Mouse (Mus musculus) cerebral cortex, adult 2 months (tissue): ENCODE data around the gene Ptges.

ENCODE experiments used
- WGBS: fragments of 180-500 bp; shearing (Covaris S2); methylation state at CpG from one replicate; pipeline ENCODE4 v1.1.7; 2018; 5-methylcytosine and 5-hydroxymethylcytosine counted together

Gene Ptges

DNA sequence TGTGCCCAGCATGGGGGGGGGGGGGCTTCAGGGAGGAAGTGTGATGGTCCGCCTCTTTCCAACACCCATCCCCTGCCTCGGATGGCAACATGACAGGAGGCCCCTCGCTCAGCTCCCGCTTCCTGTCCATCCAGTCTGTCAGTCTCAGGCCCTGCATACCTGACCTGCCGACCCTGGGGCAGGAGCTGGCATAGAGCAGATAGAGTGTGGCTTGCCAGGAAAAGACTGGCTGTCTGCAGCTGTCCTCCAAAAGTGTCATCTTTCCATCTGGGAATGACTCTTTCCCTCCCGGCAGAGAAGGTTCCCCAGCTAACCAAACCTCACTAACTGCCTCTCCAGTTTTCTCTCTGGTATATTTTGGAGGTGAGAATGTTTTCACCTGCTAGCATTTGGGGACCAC lies 79.1 kb downstream of the Ptges start:
- WGBS, result 68% methylated on average over 6 of the region's 6 CpGs

DNA sequence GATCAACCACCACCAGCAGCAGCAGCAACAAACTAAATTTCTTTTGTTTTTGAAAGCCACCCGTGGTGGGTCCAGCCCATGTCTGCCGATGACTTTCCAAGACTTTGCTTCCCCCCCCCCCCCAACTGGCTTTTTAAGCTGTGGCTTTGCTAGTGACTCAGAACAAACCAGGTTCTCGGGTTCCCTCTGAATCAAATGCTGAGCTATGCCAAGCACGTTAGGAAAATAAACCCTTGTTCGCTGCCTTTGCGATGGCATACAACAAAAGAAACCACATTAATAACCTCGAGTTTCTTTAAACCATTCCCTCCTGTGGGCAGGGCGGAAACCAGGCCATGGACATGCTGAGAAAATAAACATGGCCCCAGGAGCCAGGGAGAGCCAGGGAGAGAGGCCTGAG lies 81.5 kb downstream of the Ptges start:
- WGBS, result 59% methylated on average over 8 of the region's 8 CpGs

DNA sequence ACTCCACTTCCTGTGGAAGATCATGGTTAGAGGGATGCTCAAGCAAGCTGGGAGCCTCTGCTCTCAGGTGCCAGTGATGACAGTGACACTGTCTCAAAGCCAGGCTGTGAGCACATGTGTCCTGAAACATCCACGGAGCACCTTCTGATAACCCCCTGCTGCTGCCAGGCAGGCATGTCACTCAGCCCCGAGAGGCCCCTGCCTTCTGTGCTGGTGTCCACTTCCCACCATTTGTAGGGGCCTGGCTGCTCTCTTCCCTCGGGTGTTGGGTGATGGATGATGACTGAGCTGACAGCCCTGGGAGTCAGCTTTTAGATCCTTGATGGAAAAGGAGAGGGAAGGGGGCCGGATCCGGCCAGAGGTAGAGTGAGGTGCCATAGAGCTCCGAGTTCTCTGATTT lies 82.9 kb downstream of the Ptges start:
- 74% methylated on average over 6 of the region's 6 CpGs for WGBS

DNA sequence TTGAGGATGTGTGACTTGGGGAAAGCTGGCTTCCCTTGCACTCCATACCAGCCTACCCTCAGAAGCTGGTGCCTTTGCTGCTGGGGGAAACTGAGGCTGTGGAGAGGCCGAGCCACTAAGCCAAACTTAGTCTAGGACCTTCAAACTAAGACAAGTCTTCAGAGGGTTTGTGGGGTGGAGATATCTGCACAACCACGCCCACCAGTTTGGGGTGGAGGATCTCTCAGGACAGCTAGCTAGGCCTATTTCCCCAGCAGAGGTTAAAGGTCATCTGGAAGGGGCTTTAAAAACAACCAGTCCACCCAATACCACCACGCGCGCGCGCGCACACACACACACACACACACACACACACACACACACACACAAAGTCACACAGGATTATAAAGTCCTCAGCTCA lies 83.4 kb downstream of the Ptges start:
- WGBS, result 93% methylated on average over 8 of the region's 8 CpGs

DNA sequence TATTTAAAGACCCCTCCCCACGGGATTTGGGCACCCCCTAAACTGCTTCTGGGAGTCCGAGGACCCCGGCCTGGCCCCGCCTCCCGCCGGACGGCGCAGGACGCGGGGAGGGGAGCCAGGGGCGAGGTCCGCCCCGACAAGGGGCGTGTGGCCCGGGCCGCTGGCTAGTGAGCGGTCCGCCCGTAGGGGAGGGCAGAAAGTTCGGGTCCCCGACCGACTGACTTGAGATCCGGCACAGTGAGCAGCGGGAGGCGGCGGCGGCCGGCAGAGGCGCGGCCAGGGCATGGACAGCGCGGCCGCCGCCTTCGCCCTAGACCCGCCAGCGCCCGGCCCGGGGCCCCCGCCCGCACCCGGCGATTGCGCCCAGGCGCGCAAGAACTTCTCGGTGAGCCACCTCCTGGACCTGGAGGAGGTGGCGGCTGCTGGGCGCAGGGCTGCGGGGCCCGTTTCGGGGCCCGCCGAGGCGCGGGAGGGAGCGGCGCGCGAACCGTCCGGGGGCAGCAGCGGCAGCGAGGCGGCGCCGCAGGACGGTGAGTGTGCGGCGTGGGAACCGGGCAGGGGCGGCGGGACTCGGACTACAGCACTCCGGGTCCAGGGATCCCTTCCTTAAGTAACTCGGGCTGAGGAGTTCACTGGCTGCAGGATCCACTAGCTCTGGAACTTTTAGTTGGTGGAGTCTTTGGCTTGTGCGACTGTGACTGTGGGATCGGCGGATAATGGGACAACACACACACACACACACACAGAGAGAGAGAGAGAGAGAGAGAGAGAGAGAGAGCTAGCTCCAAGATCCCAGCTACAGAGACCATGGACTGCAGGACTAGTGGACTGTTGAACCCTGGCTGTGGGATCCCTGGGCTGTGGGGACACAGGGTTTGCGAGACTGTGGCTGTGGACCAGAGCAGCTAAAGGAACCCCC lies 84.3 kb downstream of the Ptges start:
- 2% methylated on average over 80 of the region's 80 CpGs for WGBS

DNA sequence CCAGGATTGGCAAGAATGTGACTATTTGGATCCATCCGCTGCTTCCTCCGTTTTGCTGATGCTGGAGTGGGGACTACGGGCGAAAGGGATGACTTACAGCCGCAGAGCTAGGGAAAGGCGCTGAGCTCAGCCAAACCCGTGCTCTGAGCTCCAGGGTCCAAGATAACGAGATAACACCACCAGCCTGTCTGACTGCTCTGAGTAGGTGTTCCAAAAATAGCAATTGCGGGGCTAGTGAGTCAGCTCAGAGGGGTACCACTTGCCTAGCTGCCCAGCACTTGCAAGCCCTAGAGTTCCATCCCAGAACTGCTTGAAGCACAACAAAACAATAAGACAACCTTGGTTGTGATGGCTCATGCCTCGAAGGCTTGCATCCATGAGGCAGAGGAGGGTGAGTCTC lies 87.0 kb downstream of the Ptges start:
- WGBS, result 50% methylated on average over 10 of the region's 10 CpGs
